Mouse (Mus musculus): ENCODE results near the gene Gm20869. TPM values are rescaled to one million over a fixed set of nuclear protein-coding genes. Genes with fewer than 3 reads are reported as not detected.
"Not testable (repeated sequence)": the region's sequence is repeated elsewhere in the genome, so short reads cannot be mapped to it uniquely, and the experiment has no call there.

Gm20869 gene
- not detected in 2 replicates for total RNA-seq (2017)

DNA sequence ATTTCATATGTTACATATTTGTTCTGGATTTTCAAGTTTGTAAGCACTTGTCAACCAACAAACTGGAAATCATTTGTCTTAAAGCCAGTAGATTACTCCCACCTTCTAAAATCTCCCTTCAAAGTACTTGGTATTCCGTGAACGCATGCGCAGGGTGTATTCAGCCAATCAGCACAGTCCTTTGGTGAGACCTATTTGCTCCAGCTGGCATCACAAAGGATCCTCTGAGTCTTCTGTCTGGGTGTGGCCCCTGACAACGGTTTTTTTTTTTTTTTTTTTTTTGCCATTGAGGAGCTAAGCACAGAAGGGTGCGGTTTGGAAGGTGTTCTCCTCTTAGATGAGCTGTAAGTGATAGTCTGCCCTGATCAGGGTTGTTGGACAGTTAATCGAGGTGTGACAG lies at the start of gene Gm20869:
Gene Gm20869, plus strand, starts transcription at position 301 of the 400 bp plus-strand sequence.
- ATAC-seq (ENCODE audit: extremely low read depth, insufficient number of reproducible peaks, low FRiP score, poor library complexity, severe bottlenecking) = not testable (repeated sequence)

Other genes with a start within 250 kb of the Gm20869 start
- not detected in 2 replicates for gene Gm20870, start 222.6 kb downstream of the Gm20869 start, total RNA-seq (2017)